In the genomic region with DNA sequence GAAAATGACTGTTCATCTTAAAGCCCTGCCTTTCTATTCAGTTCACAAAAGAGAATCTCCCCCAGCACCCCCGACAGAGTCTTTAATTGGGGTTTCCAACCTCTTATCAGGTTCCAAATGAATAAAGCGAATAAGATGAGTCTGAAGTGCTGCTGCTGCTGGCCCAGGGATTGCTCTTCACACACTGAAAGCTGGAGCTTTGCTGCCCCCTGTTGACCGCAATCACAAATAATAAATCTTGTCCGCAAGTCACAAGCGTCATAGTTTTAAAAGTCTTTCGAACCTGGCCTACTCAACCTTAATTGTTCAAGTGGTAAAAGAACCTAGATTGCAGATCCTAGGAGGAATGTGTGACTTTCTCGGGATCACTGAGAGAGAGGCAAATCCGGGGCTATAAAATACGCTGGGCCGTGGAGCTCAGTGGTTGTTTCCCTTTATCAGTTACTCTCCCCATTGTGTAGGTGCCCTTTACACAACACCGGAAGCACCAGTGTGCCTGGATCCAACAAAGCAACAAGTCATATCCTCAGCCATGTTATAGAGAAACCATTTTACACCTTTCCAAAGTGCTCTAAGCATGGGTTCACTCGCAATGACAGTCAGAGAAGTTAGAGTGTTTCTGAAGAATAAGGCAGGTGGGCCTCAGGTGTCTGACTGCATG, we compare ENCODE assay signal across 9 mouse cellular contexts. TPM values are rescaled to one million over a fixed set of nuclear protein-coding genes. Genes with fewer than 3 reads are reported as not detected.
DNase-seq lines count a peak whose midpoint lies in the region; ATAC-seq lines count a peak whose summit lies in the region.
"Had no signal": no experiment of that assay in that cellular context is flagged by ENCODE, and none has a peak within 500 bp of the region (broad histone marks: within the 10 kb centered on the region; RNA-seq: fewer than 3 reads in every experiment).

No protein-coding gene starts in this region.

- H3K27me3 ChIP-seq in hindbrain, embryonic 16.5 days (replicated peaks; ENCODE audit: control insufficient read depth, insufficient read depth, low read length), result no peaks in the 10 kb centered on the region
- H3K27me3 ChIP-seq in midbrain, embryonic 10.5 days (ENCODE audit: low read depth, poor library complexity, severe bottlenecking), result peaks cover 15% of the 10 kb centered on the region; the same call in 1 of the 2 replicates

- H3K36me3 ChIP-seq in hindbrain, embryonic 16.5 days (ENCODE audit: control insufficient read depth, insufficient read depth, low read length), result no peaks in the 10 kb centered on the region
- H3K36me3 ChIP-seq in midbrain, embryonic 10.5 days, result no peaks in the 10 kb centered on the region
- H3K36me3 ChIP-seq: limb, embryonic 15.5 days had no signal

- no peak overlapping the region for H3K27ac ChIP-seq in hindbrain, embryonic 16.5 days (ENCODE audit: low read depth, low read length)
- no peak overlapping the region for H3K27ac ChIP-seq in midbrain, embryonic 10.5 days (replicated peaks)
- H3K27ac ChIP-seq: limb, embryonic 15.5 days had no signal

- WGBS in hindbrain, embryonic 16.5 days, result 29% methylated on average over 12 of the region's 12 CpGs
- 33% methylated on average over 12 of the region's 12 CpGs for WGBS in midbrain, embryonic 10.5 days

- peak; percentile 93 for ATAC-seq in frontal cortex, adult (ENCODE audit: low TSS enrichment)
- peak; percentile 85 for ATAC-seq in hindbrain, embryonic 16.5 days

- no peak overlapping the region; the same call in 1 of the 2 replicates for H3K4me2 ChIP-seq in hindbrain, embryonic 16.5 days (ENCODE audit: low read length)
- H3K4me2 ChIP-seq: limb, embryonic 15.5 days had no signal

- no peaks in the 10 kb centered on the region for H3K4me1 ChIP-seq in hindbrain, embryonic 16.5 days (ENCODE audit: control insufficient read depth, insufficient read depth, low read depth, low read length)
- peaks cover 8% of the 10 kb centered on the region for H3K4me1 ChIP-seq in midbrain, embryonic 10.5 days
- H3K4me1 ChIP-seq: limb, embryonic 15.5 days had no signal

- H3K4me3 ChIP-seq in hindbrain, embryonic 16.5 days (ENCODE audit: low read length), result no peak overlapping the region
- no peak overlapping the region for H3K4me3 ChIP-seq in midbrain, embryonic 10.5 days
- H3K4me3 ChIP-seq: limb, embryonic 15.5 days had no signal

- H3K9ac ChIP-seq in hindbrain, embryonic 16.5 days (ENCODE audit: low read depth, low read length), result no peak overlapping the region
- H3K9ac ChIP-seq: limb, embryonic 15.5 days had no signal

- no peaks in the 10 kb centered on the region for H3K9me3 ChIP-seq in hindbrain, embryonic 16.5 days (ENCODE audit: control insufficient read depth, low read length)
- no peaks in the 10 kb centered on the region for H3K9me3 ChIP-seq in midbrain, embryonic 10.5 days (replicated peaks)
- H3K9me3 ChIP-seq: limb, embryonic 15.5 days had no signal

- peak; percentile 87 for DNase-seq in NIH3T3 (ENCODE audit: low read depth)
- DNase-seq in cerebellum, adult 18-20 months, result peak; percentile 63 to 72
- DNase-seq in left cerebral cortex, adult 8-10 months (ENCODE audit: low spot score in 2 of 2), result peak; percentile 39 to 64
- peak; percentile 66 for DNase-seq in midbrain, embryonic 10.5 days (ENCODE audit: low spot score)
- peak; percentile 48 for DNase-seq in right cerebral cortex, postnatal 25 days
- peak; percentile 34 to 78 for DNase-seq in urinary bladder, postnatal 4 days (ENCODE audit: low spot score in 2 of 2)

RNA-seq across cellular contexts. Expression of a gene that starts 21.6 kb away (rescaled TPM):
- 26.9 and 28.1 TPM in 2 replicates for polyA plus RNA-seq in hindbrain, embryonic 16.5 days (2015; fragmentation: Nextera tagmentation; extraction: Ambion mirVana)
- 1 to 10 TPM; 8.4 to 8.9 (median 8.6) TPM for total RNA-seq in left cerebral cortex, adult 8-10 months (2022)
- polyA plus RNA-seq in midbrain, embryonic 10.5 days (2016; fragmentation: Nextera tagmentation; extraction: Ambion mirVana), result 34.3 and 36.6 TPM in 2 replicates
